Comparison of ENCODE assay signal across 8 mouse cellular contexts in genomic region chr1:161071272-161071620, GRCm38 (mm10). TPM values are rescaled to one million over a fixed set of nuclear protein-coding genes. Genes with fewer than 3 reads are reported as not detected.
A peak's percentile ranks its signal among the peaks of the same experiment; 100 is the strongest.
DNase-seq lines count a peak whose midpoint lies in the region; ATAC-seq and TF ChIP-seq lines count a peak whose summit lies in the region.

No protein-coding gene starts in this region.

- peaks cover 20% of the 10 kb centered on the region; the same call in 1 of the 2 replicates for H3K4me1 ChIP-seq in kidney, postnatal 0 days (replicated peaks; ENCODE audit: insufficient read depth, low read length)
- no peaks in the 10 kb centered on the region; the same call in 1 of the 2 replicates for H3K4me1 ChIP-seq in brown adipose tissue, adult 24 weeks (ENCODE audit: control insufficient read depth, insufficient read depth, insufficient read length, low read length)

- H3K9me3 ChIP-seq in kidney, postnatal 0 days (replicated peaks; ENCODE audit: low read length) = no peaks in the 10 kb centered on the region

- DNase-seq in kidney, postnatal 0 days (ENCODE audit: low spot score) = no peak
- DNase-seq in kidney, postnatal 10 days = no peak
- DNase-seq in left cerebral cortex, postnatal 4 days = no peak
- no peak for DNase-seq in yolk sac, embryonic 10.5 days (ENCODE audit: low spot score)

- 0% methylated on average over 12 of the region's 12 CpGs for WGBS in kidney, postnatal 0 days

- no peak for ATAC-seq in kidney, postnatal 0 days (replicated peaks; ENCODE audit: low FRiP score, low read depth)
- ATAC-seq in inflammation-experienced regulatory T-cells, adult 6 months = peak; percentile 24
- no peak for ATAC-seq in megakaryocyte-erythroid progenitor cell, adult 5-6 weeks (replicated peaks; ENCODE audit: low FRiP score, low TSS enrichment, poor library complexity, severe bottlenecking)

- peaks cover 39% of the 10 kb centered on the region for H3K79me2 ChIP-seq in myocyte (ENCODE audit: control insufficient read depth, insufficient read depth)

- no peak overlapping the region for H3ac ChIP-seq in myocyte (ENCODE audit: control insufficient read depth, insufficient read length)

- intact Hi-C loops in left cerebral cortex, postnatal 4 days (cut with DNase I) = no loop called here

- H3K4me3 ChIP-seq in kidney, postnatal 0 days (replicated peaks; ENCODE audit: low read depth, low read length) = peak overlapping the region; percentile 79
- peak overlapping the region; percentile 89 for H3K4me3 ChIP-seq in brown adipose tissue, adult 24 weeks (ENCODE audit: insufficient read depth, low read depth, low read length)
- H3K4me3 ChIP-seq in myocyte = peak overlapping the region; percentile 74

- H3K27me3 ChIP-seq in kidney, postnatal 0 days (ENCODE audit: insufficient read depth, low read length) = no peaks in the 10 kb centered on the region
- no peaks in the 10 kb centered on the region for H3K27me3 ChIP-seq in myocyte (ENCODE audit: control insufficient read depth, insufficient read depth, insufficient read length)

- peak overlapping the region; percentile 73 for H3K9ac ChIP-seq in kidney, postnatal 0 days (ENCODE audit: low read depth, low read length)

- peak overlapping the region; percentile 73 for H3K27ac ChIP-seq in kidney, postnatal 0 days
- no peak overlapping the region for H3K27ac ChIP-seq in brown adipose tissue, adult 24 weeks (replicated peaks; ENCODE audit: low read depth, low read length)

- H3K36me3 ChIP-seq in kidney, postnatal 0 days (ENCODE audit: insufficient read depth, low read length) = no peaks in the 10 kb centered on the region
- no peaks in the 10 kb centered on the region for H3K36me3 ChIP-seq in myocyte (ENCODE audit: control insufficient read depth, insufficient read depth)

- TF ChIP-seq POLR2A in myocyte (IDR thresholded peaks at IDR 0.05; ENCODE audit: insufficient read length, low read depth) = no peak

- H3K4me2 ChIP-seq in kidney, postnatal 0 days (ENCODE audit: low read length) = peak overlapping the region; percentile 61
- peak overlapping the region; percentile 71 for H3K4me2 ChIP-seq in myocyte (ENCODE audit: low read depth)

- TF ChIP-seq CTCF in kidney, postnatal 0 days (IDR thresholded peaks at IDR 0.05; ENCODE audit: low read depth) = no peak

TF ChIP-seq in myocyte, 11 proteins besides CTCF, POLR2A, EP300 and RAD21:
- TF ChIP-seq TCF12 (IDR thresholded peaks at IDR 0.05; ENCODE audit: insufficient read depth, poor library complexity, severe bottlenecking) (no peak), SRF (IDR thresholded peaks at IDR 0.05; ENCODE audit: control insufficient read depth, insufficient read length, low read depth) (no peak), MYOD1 (IDR thresholded peaks at IDR 0.05; ENCODE audit: control insufficient read depth in 1 of 3, insufficient read length in 2 of 3, low read depth in 2 of 3) (no peak), CEBPB (IDR thresholded peaks at IDR 0.05; ENCODE audit: insufficient read depth, poor library complexity, severe bottlenecking) (no peak), REST (IDR thresholded peaks at IDR 0.05; ENCODE audit: insufficient read depth, insufficient read length) (no peak), TCF3 (IDR thresholded peaks at IDR 0.05; ENCODE audit: insufficient read length, low read depth) (no peak), POLR2AphosphoS2 (IDR thresholded peaks at IDR 0.05; ENCODE audit: insufficient read length, low read depth) (no peak), E2F4 (IDR thresholded peaks at IDR 0.05; ENCODE audit: insufficient read depth) (no peak), USF1 (IDR thresholded peaks at IDR 0.05; ENCODE audit: low read depth) (no peak), MAX (IDR thresholded peaks at IDR 0.05; ENCODE audit: low read depth) (no peak), MYOG (IDR thresholded peaks at IDR 0.05; ENCODE audit: control insufficient read depth in 1 of 3, insufficient read depth in 1 of 3, insufficient read length in 2 of 3, low read depth in 2 of 3) (no peak)

RNA-seq across cellular contexts. Expression of gene Cenpl, which starts 0.7 kb away (rescaled TPM):
- 16.7 and 17.8 TPM in 2 replicates for polyA plus RNA-seq in kidney, postnatal 0 days (2015; fragmentation: Nextera tagmentation; extraction: Ambion mirVana)
- polyA plus RNA-seq in brown adipose tissue, adult 24 weeks (2012; ENCODE audit: insufficient read depth, insufficient read length, missing spikeins) = 1.3 and 1.5 TPM in 2 replicates
- polyA plus RNA-seq in inflammation-experienced regulatory T-cells, adult 6 months (2017; shearing (Covaris generic)) = 10 to 100 TPM; 15.8 to 44.5 (median 19.1) TPM
- 4.5 TPM for polyA plus RNA-seq in myocyte (2012; fragmentation: generic; extraction: Trizol)
- total RNA-seq in megakaryocyte-erythroid progenitor cell, adult 5-6 weeks (2014; fragmentation: Nextera tagmentation) = 25.2 and 28.3 TPM in 2 replicates
- 5.9 and 10.2 TPM in 2 replicates for total RNA-seq in megakaryocyte-erythroid progenitor cell, adult 5-6 weeks (2017)
- 1 to 10 TPM; 3.5 to 4.7 TPM for total RNA-seq in left cerebral cortex, postnatal 4 days (2021)

RNA-seq across cellular contexts. Expression of gene Dars2, which starts 0.8 kb away (rescaled TPM):
- polyA plus RNA-seq in kidney, postnatal 0 days (2015; fragmentation: Nextera tagmentation; extraction: Ambion mirVana) = 23.5 and 25.8 TPM in 2 replicates
- 27.5 and 31.3 TPM in 2 replicates for polyA plus RNA-seq in brown adipose tissue, adult 24 weeks (2012; ENCODE audit: insufficient read depth, insufficient read length, missing spikeins)
- 10 to 100 TPM; 15.0 to 27.5 (median 16.3) TPM for polyA plus RNA-seq in inflammation-experienced regulatory T-cells, adult 6 months (2017; shearing (Covaris generic))
- 18.1 TPM for polyA plus RNA-seq in myocyte (2012; fragmentation: generic; extraction: Trizol)
- total RNA-seq in megakaryocyte-erythroid progenitor cell, adult 5-6 weeks (2014; fragmentation: Nextera tagmentation) = 35.8 and 58.5 TPM in 2 replicates
- total RNA-seq in megakaryocyte-erythroid progenitor cell, adult 5-6 weeks (2017) = 36.9 and 52.1 TPM in 2 replicates
- 10 to 100 TPM; 22.4 to 25.7 TPM for total RNA-seq in left cerebral cortex, postnatal 4 days (2021)

RNA-seq across cellular contexts. Expression of gene Zbtb37, which starts 36.6 kb away (rescaled TPM):
- 5.1 and 7.4 TPM in 2 replicates for polyA plus RNA-seq in kidney, postnatal 0 days (2015; fragmentation: Nextera tagmentation; extraction: Ambion mirVana)
- 1.9 and 2.6 TPM in 2 replicates for polyA plus RNA-seq in brown adipose tissue, adult 24 weeks (2012; ENCODE audit: insufficient read depth, insufficient read length, missing spikeins)
- polyA plus RNA-seq in inflammation-experienced regulatory T-cells, adult 6 months (2017; shearing (Covaris generic)) = 1 to 10 TPM; 6.0 to 8.8 (median 7.1) TPM
- 1.4 TPM for polyA plus RNA-seq in myocyte (2012; fragmentation: generic; extraction: Trizol)
- total RNA-seq in megakaryocyte-erythroid progenitor cell, adult 5-6 weeks (2014; fragmentation: Nextera tagmentation) = 5.4 and 11.5 TPM in 2 replicates
- 7.5 and 8.3 TPM in 2 replicates for total RNA-seq in megakaryocyte-erythroid progenitor cell, adult 5-6 weeks (2017)
- total RNA-seq in left cerebral cortex, postnatal 4 days (2021) = 10 to 100 TPM; 39.2 to 46.5 TPM
